Mouse (Mus musculus): ENCODE data around the gene Spesp1. TPM values are rescaled to one million over a fixed set of nuclear protein-coding genes. Genes with fewer than 3 reads are reported as not detected.

Spesp1 gene
- total and polyA plus RNA-seq, 3 experiments = not detected

DNA sequence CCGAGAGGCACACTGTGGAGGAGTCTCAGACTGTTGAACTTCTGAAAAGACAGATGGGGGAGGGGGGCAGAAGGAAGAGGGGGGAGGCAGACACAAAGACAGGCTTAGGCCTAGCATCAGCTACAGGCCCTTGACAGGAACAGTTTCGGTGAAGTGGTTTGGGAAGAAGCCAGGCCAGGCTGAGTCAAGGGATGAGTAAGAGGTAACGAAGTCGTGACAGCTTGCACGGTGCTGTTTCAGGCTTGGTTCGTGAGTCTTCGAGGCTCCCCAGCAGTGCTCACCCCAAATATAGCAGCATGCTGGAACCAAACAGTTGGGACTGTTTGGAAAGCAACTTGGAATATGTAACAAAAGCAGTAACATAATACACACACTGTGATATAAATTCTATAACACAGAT is 2.3 kb upstream of the Spesp1 start:
- H3K4me2 ChIP-seq (ENCODE audit: insufficient read depth, low read depth, poor library complexity, severe bottlenecking) = no peak overlapping the region
- peaks cover 5 to 28% of the 10 kb centered on the region in 2 experiments for H3K4me1 ChIP-seq (ENCODE audit: control insufficient read depth in 1 of 2, insufficient read depth in 2 of 2)
- in situ Hi-C loops (cut with MboI; ENCODE audit: low pct_ligation_motif_present, low pct_unique_long_range_greater_than_20kb, low sequenced_read_pairs) (no loop called here), dilution Hi-C loops (cut with MboI; ENCODE audit: extremely low pct_ligation_motif_present, extremely low pct_unique_long_range_greater_than_20kb, low sequenced_read_pairs) (no loop called here)
- H3K9ac ChIP-seq (ENCODE audit: insufficient read depth, low read depth) = no peak overlapping the region
- no peak for DNase-seq (ENCODE audit: extremely low read depth)
- H3K4me3 ChIP-seq (replicated peaks in 1 of 3; ENCODE audit: low read depth in 2 of 3, low read length in 2 of 3, poor library complexity in 1 of 3) = no peak overlapping the region
- no peak overlapping the region for H3K27ac ChIP-seq (ENCODE audit: insufficient read depth, low read depth)
- TF ChIP-seq JUN (IDR thresholded peaks at IDR 0.05; ENCODE audit: insufficient read depth, low read depth, low read length) (no peak), TCF12 (IDR thresholded peaks at IDR 0.05; ENCODE audit: low read depth, low read length) (no peak)
- no peaks in the 10 kb centered on the region for H3K36me3 ChIP-seq (replicated peaks in 1 of 2; ENCODE audit: control insufficient read depth in 1 of 2, insufficient read depth in 1 of 2, low read length in 1 of 2)
- no peaks in the 10 kb centered on the region for H3K27me3 ChIP-seq (replicated peaks)
- H3K9me3 ChIP-seq (replicated peaks; ENCODE audit: low read length) = no peaks in the 10 kb centered on the region
- H3K79me2 ChIP-seq (replicated peaks; ENCODE audit: control insufficient read depth, extremely low read depth, insufficient read depth, poor library complexity, severe bottlenecking) = no peaks in the 10 kb centered on the region

DNA sequence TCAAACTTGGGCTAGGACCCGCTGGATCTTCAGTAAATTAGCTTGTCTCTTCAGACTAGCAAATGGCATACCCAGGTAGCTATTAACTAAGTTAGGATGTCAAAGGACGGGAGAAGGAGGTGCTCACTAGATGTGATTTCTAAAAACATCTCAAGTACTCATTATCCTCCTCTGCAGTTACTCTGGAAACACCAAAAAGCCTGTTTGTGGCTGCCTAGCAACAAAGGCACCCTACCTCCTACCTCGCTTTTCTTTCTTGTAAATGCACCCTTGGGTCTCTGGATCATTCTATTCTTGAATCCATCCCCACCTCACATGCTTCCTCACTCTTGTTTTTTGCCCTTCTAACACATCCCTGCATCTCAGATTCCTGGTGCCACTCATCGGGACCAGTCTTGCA is 5.1 kb downstream of the Spesp1 start:
- Histone ChIP-seq H3K4me1 (ENCODE audit: control insufficient read depth in 1 of 2, insufficient read depth in 2 of 2) (no peaks in the 10 kb centered on the region), H3K9ac (ENCODE audit: insufficient read depth, low read depth) (no peak overlapping the region), H3K27ac (ENCODE audit: insufficient read depth, low read depth) (no peak overlapping the region), H3K27me3 (replicated peaks) (no peaks in the 10 kb centered on the region), H3K4me3 (replicated peaks in 1 of 3; ENCODE audit: low read depth in 2 of 3, low read length in 2 of 3, poor library complexity in 1 of 3) (no peak overlapping the region), H3K36me3 (replicated peaks in 1 of 2; ENCODE audit: control insufficient read depth in 1 of 2, insufficient read depth in 1 of 2, low read length in 1 of 2) (no peaks in the 10 kb centered on the region), H3K79me2 (replicated peaks; ENCODE audit: control insufficient read depth, extremely low read depth, insufficient read depth, poor library complexity, severe bottlenecking) (no peaks in the 10 kb centered on the region), H3K9me3 (replicated peaks; ENCODE audit: low read length) (no peaks in the 10 kb centered on the region), H3K4me2 (ENCODE audit: insufficient read depth, low read depth, poor library complexity, severe bottlenecking) (no peak overlapping the region)
- dilution Hi-C loops (cut with MboI; ENCODE audit: extremely low pct_ligation_motif_present, extremely low pct_unique_long_range_greater_than_20kb, low sequenced_read_pairs) = no loop called here
- TF ChIP-seq KAT2A (IDR thresholded peaks at IDR 0.05; ENCODE audit: insufficient replicate concordance, low read length) (no peak), JUND (conservative IDR thresholded peaks at IDR 0.05; ENCODE audit: low read depth, low read length) (no peak), ZKSCAN1 (IDR thresholded peaks at IDR 0.05; ENCODE audit: borderline replicate concordance, low read depth, low read length) (no peak)
- in situ Hi-C loops (cut with MboI; ENCODE audit: low pct_ligation_motif_present, low pct_unique_long_range_greater_than_20kb, low sequenced_read_pairs) = no loop called here
- DNase-seq (ENCODE audit: extremely low read depth) = no peak

DNA sequence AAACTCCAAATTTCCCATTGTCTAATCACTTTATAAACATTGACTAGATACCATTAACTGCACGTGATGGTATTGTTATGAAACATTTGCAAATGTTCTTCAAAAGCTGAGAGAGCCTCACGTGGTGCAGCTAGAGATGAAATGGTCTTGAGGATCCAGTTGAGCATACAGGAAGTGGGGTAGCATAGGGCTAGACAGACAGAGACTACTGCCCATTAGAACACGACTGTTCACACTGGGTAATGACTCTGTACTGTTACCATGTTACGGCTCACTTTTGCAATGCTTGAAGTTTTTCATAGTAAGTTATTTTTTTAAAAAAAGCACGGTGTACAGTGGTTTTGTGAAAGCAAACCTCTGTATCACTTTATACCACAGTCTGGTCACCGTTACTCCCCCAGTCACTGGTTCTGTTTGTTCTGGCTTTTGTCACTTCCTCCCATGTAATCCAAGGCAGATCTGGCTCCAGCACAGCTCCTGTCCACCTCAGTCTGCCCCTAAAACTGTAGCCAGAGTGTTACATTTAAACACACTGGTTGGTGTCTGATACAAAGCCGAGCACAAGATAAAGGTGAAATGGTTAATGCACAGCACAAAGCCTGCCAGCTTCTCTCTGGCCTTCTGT is 11.1 kb downstream of the Spesp1 start:
- Histone ChIP-seq H3K36me3 (replicated peaks in 1 of 2; ENCODE audit: control insufficient read depth in 1 of 2, insufficient read depth in 1 of 2, low read length in 1 of 2) (no peaks in the 10 kb centered on the region), H3K9me3 (replicated peaks; ENCODE audit: low read length) (no peaks in the 10 kb centered on the region), H3K27me3 (replicated peaks) (no peaks in the 10 kb centered on the region), H3K4me3 (replicated peaks in 1 of 3; ENCODE audit: low read depth in 2 of 3, low read length in 2 of 3, poor library complexity in 1 of 3) (no peak overlapping the region), H3K79me2 (replicated peaks; ENCODE audit: control insufficient read depth, extremely low read depth, insufficient read depth, poor library complexity, severe bottlenecking) (no peaks in the 10 kb centered on the region), H3K4me2 (ENCODE audit: insufficient read depth, low read depth, poor library complexity, severe bottlenecking) (no peak overlapping the region), H3K4me1 (ENCODE audit: control insufficient read depth in 1 of 2, insufficient read depth in 2 of 2) (no peaks in the 10 kb centered on the region), H3K27ac (ENCODE audit: insufficient read depth, low read depth) (no peak overlapping the region), H3K9ac (ENCODE audit: insufficient read depth, low read depth) (no peak overlapping the region)
- in situ Hi-C loops (cut with MboI; ENCODE audit: low pct_ligation_motif_present, low pct_unique_long_range_greater_than_20kb, low sequenced_read_pairs) = no loop called here
- DNase-seq (ENCODE audit: extremely low read depth) = no peak
- dilution Hi-C loops (cut with MboI; ENCODE audit: extremely low pct_ligation_motif_present, extremely low pct_unique_long_range_greater_than_20kb, low sequenced_read_pairs) = no loop called here
- TF ChIP-seq IRF4 (IDR thresholded peaks at IDR 0.05; ENCODE audit: low read depth, low read length) (no peak), UBTF (IDR thresholded peaks at IDR 0.05; ENCODE audit: low read depth, low read length) (no peak), BHLHE40 (IDR thresholded peaks at IDR 0.05; ENCODE audit: low read depth, low read length) (peak; percentile 27; the same call in 1 of the 2 replicates)
